Mouse (Mus musculus) testis, adult 2 months (tissue): ENCODE results near the gene Scnn1a.

Experiments
- CTCF ChIP-seq: fragments of 200-500 bp; IDR thresholded peaks from 2 replicates; pipeline ENCODE4 v1.5.1; 2012; ENCODE audit warnings: low read depth, mild to moderate bottlenecking, inconsistent platforms, low read length, moderate library complexity; ENCODE audit not compliant: control insufficient read depth, insufficient read depth, insufficient replicate concordance
- POLR2A ChIP-seq: fragments of 200-500 bp; IDR thresholded peaks from 2 replicates; pipeline ENCODE4 v1.6.1; 2012; ENCODE audit warnings: low read depth, mild to moderate bottlenecking, inconsistent platforms, low read length, moderate library complexity; ENCODE audit not compliant: control insufficient read depth

DNA sequence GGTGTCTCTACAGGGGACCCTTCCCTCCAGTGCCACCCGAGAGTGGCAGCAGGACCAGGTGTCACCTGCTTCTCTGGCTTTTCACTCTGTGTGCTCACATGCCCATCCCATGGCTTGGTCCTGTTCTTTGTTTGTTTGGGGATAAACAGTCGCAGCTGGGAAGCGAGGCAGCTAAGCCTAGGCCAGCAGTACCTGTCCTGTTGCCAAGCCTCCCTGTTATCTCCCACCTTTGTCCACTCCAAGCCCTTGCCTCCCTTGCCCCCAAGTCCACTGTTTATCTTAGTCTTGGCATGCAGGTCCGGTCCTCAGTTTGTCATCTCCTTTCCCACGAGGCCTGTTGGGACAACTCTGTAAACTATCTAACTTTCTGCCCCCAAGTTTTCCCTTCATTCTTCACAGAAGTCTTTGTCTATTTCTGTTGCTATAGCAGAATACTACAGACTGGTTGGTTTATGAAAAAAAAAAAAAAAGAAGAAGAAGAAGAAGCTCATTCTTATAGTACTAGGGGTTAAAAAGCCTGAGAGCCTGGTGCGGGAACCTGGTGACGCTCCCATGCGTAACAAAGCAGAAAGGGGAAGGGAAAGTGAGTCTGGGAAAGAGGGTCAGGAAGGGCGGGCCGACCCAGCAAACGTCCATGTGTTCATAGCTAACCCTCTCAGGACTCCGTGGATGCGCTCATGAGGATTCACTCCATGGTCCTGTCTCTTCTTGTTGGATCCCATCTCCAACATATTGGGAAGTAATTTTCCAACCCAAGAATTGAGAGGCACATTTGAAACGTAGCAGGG is 12.8 kb downstream of the Scnn1a start:
- TF ChIP-seq CTCF (no peak), POLR2A (no peak)
